Mouse (Mus musculus): Measurements from ENCODE around the gene Chrm3. TPM values are rescaled to one million over a fixed set of nuclear protein-coding genes. Genes with fewer than 3 reads are reported as not detected.
A peak's percentile ranks its signal among the peaks of the same experiment; 100 is the strongest.

The Chrm3 gene
- total RNA-seq, 1 experiment from 2014 or later: not detected

GRCm38 (mm10) chr13:9908707-9909106, 451.9 kb downstream of the Chrm3 start:
- ATAC-seq (replicated peaks; ENCODE audit: low read depth, poor library complexity, severe bottlenecking): no peak

- ATAC-seq (replicated peaks; ENCODE audit: low read depth, poor library complexity, severe bottlenecking): no peak
Observed at GRCm38 (mm10) chr13:9907202-9907601, 453.4 kb downstream of the Chrm3 start.

- no peak for ATAC-seq (replicated peaks; ENCODE audit: low read depth, poor library complexity, severe bottlenecking)
Observed at GRCm38 (mm10) chr13:9904455-9904854, 456.2 kb downstream of the Chrm3 start.

- no peak for ATAC-seq (replicated peaks; ENCODE audit: low read depth, poor library complexity, severe bottlenecking)
Observed at GRCm38 (mm10) chr13:9900653-9901385, 459.8 kb downstream of the Chrm3 start.

- ATAC-seq (replicated peaks; ENCODE audit: low read depth, poor library complexity, severe bottlenecking): no peak
Observed at GRCm38 (mm10) chr13:9898664-9899369, 461.8 kb downstream of the Chrm3 start.

- ATAC-seq (replicated peaks; ENCODE audit: low read depth, poor library complexity, severe bottlenecking): no peak
Observed at GRCm38 (mm10) chr13:9897231-9897630, 463.4 kb downstream of the Chrm3 start.

- peak; percentile 92 for ATAC-seq (replicated peaks; ENCODE audit: low read depth, poor library complexity, severe bottlenecking)
Observed at GRCm38 (mm10) chr13:9895045-9895625, 465.5 kb downstream of the Chrm3 start.

GRCm38 (mm10) chr13:9891088-9891487, 469.6 kb downstream of the Chrm3 start:
- no peak for ATAC-seq (replicated peaks; ENCODE audit: low read depth, poor library complexity, severe bottlenecking)

GRCm38 (mm10) chr13:9890460-9890859, 470.2 kb downstream of the Chrm3 start:
- no peak for ATAC-seq (replicated peaks; ENCODE audit: low read depth, poor library complexity, severe bottlenecking)

GRCm38 (mm10) chr13:9889954-9890353, 470.7 kb downstream of the Chrm3 start:
- no peak for ATAC-seq (replicated peaks; ENCODE audit: low read depth, poor library complexity, severe bottlenecking)

GRCm38 (mm10) chr13:9888284-9888683, 472.4 kb downstream of the Chrm3 start:
- ATAC-seq (replicated peaks; ENCODE audit: low read depth, poor library complexity, severe bottlenecking): no peak

- ATAC-seq (replicated peaks; ENCODE audit: low read depth, poor library complexity, severe bottlenecking): no peak
Observed at GRCm38 (mm10) chr13:9887261-9887660, 473.4 kb downstream of the Chrm3 start.

- ATAC-seq (replicated peaks; ENCODE audit: low read depth, poor library complexity, severe bottlenecking): no peak
Observed at GRCm38 (mm10) chr13:9886465-9887135, 474.0 kb downstream of the Chrm3 start.

GRCm38 (mm10) chr13:9882362-9883282, 478.0 kb downstream of the Chrm3 start:
- ATAC-seq (replicated peaks; ENCODE audit: low read depth, poor library complexity, severe bottlenecking): peak; percentile 91

GRCm38 (mm10) chr13:9881930-9882329, 478.7 kb downstream of the Chrm3 start:
- no peak for ATAC-seq (replicated peaks; ENCODE audit: low read depth, poor library complexity, severe bottlenecking)

- no peak for ATAC-seq (replicated peaks; ENCODE audit: low read depth, poor library complexity, severe bottlenecking)
Observed at GRCm38 (mm10) chr13:9880401-9880800, 480.2 kb downstream of the Chrm3 start.

GRCm38 (mm10) chr13:9878596-9879010, 482.0 kb downstream of the Chrm3 start:
- no peak for ATAC-seq (replicated peaks; ENCODE audit: low read depth, poor library complexity, severe bottlenecking)

GRCm38 (mm10) chr13:9873377-9873776, 487.3 kb downstream of the Chrm3 start:
- peak; percentile 92 for ATAC-seq (replicated peaks; ENCODE audit: low read depth, poor library complexity, severe bottlenecking)

- no peak for ATAC-seq (replicated peaks; ENCODE audit: low read depth, poor library complexity, severe bottlenecking)
Observed at GRCm38 (mm10) chr13:9866161-9866560, 494.5 kb downstream of the Chrm3 start.

- ATAC-seq (replicated peaks; ENCODE audit: low read depth, poor library complexity, severe bottlenecking): no peak
Observed at GRCm38 (mm10) chr13:9847515-9847914, 513.1 kb downstream of the Chrm3 start.

Data from common myeloid progenitor, adult 5-6 weeks (primary cell).